Mouse (Mus musculus): Measurements from ENCODE around the gene Abhd6. TPM values are rescaled to one million over a fixed set of nuclear protein-coding genes. Genes with fewer than 3 reads are reported as not detected.

Abhd6 gene
- total RNA-seq (2014; fragmentation: Nextera tagmentation) (not detected in 2 replicates), total RNA-seq (2017) (0.06 TPM in 1 of 2 replicates, not detected in the other), polyA plus RNA-seq (2012) (not detected in 2 replicates)

GRCm38 (mm10) chr14:8002432-8003092, at the start of gene Abhd6:
Abhd6 (plus strand) TSS chr14:8002902.
- H3K4me1 ChIP-seq (ENCODE audit: insufficient read depth, low read depth, low read length), result no peaks in the 10 kb centered on the region; the same call in 1 of the 2 replicates

GRCm38 (mm10) chr14:7954071-7954471, 48.6 kb upstream of the Abhd6 start:
- ATAC-seq (ENCODE audit: extremely low read depth, insufficient number of reproducible peaks, low FRiP score, poor library complexity, severe bottlenecking) (no peak), DNase-seq (ENCODE audit: low spot score) (no peak)
- Histone ChIP-seq H3K36me3 (replicated peaks) (peaks cover 6% of the 10 kb centered on the region), H3K27me3 (ENCODE audit: insufficient read depth, low read length) (peaks cover 36% of the 10 kb centered on the region), H3K9me3 (replicated peaks) (no peaks in the 10 kb centered on the region), H3K4me1 (ENCODE audit: insufficient read depth, low read depth, low read length) (peaks cover 17% of the 10 kb centered on the region; the same call in 1 of the 2 replicates), H3K4me3 (ENCODE audit: low read depth, low read length) (no peak overlapping the region)
- TF ChIP-seq POLR2AphosphoS5 (IDR thresholded peaks at IDR 0.05; ENCODE audit: insufficient replicate concordance, low read depth, low read length), result no peak
- no peak for TF ChIP-seq CTCF (IDR thresholded peaks at IDR 0.05; ENCODE audit: low read depth, low read length)
- TF ChIP-seq TAL1 (conservative IDR thresholded peaks at IDR 0.05; ENCODE audit: low read depth, low read length), result no peak
- TF ChIP-seq GATA1 (IDR thresholded peaks at IDR 0.05; ENCODE audit: borderline replicate concordance, low read length), result no peak
- TF ChIP-seq GATA2 (IDR thresholded peaks at IDR 0.05; ENCODE audit: borderline replicate concordance, low read depth, low read length), result no peak

More at GRCm38 (mm10) chr14:8002432-8003092, at the start of gene Abhd6:
- no peak for ATAC-seq (ENCODE audit: extremely low read depth, insufficient number of reproducible peaks, low FRiP score, poor library complexity, severe bottlenecking)
- Histone ChIP-seq H3K27me3 (ENCODE audit: insufficient read depth, low read length) (peaks cover 13% of the 10 kb centered on the region), H3K4me3 (ENCODE audit: low read depth, low read length) (no peak within 1 kb of the TSS), H3K9me3 (replicated peaks) (no peaks in the 10 kb centered on the region), H3K36me3 (replicated peaks) (no peaks in the 10 kb centered on the region)
- no peak for DNase-seq (ENCODE audit: low spot score)
- TF ChIP-seq TAL1 (conservative IDR thresholded peaks at IDR 0.05; ENCODE audit: low read depth, low read length), result no peak
- TF ChIP-seq GATA2 (IDR thresholded peaks at IDR 0.05; ENCODE audit: borderline replicate concordance, low read depth, low read length), result no peak
- TF ChIP-seq POLR2AphosphoS5 (IDR thresholded peaks at IDR 0.05; ENCODE audit: insufficient replicate concordance, low read depth, low read length), result no peak
- no peak for TF ChIP-seq CTCF (IDR thresholded peaks at IDR 0.05; ENCODE audit: low read depth, low read length)
- TF ChIP-seq GATA1 (IDR thresholded peaks at IDR 0.05; ENCODE audit: borderline replicate concordance, low read length), result no peak

GRCm38 (mm10) chr14:7956427-7956826, 46.3 kb upstream of the Abhd6 start:
- TF ChIP-seq TAL1 (conservative IDR thresholded peaks at IDR 0.05; ENCODE audit: low read depth, low read length) (no peak), POLR2AphosphoS5 (IDR thresholded peaks at IDR 0.05; ENCODE audit: insufficient replicate concordance, low read depth, low read length) (no peak), GATA1 (IDR thresholded peaks at IDR 0.05; ENCODE audit: borderline replicate concordance, low read length) (no peak), GATA2 (IDR thresholded peaks at IDR 0.05; ENCODE audit: borderline replicate concordance, low read depth, low read length) (no peak), CTCF (IDR thresholded peaks at IDR 0.05; ENCODE audit: low read depth, low read length) (no peak)
- H3K4me3 ChIP-seq (ENCODE audit: low read depth, low read length), result no peak overlapping the region
- no peak for DNase-seq (ENCODE audit: low spot score)
- no peak for ATAC-seq (ENCODE audit: extremely low read depth, insufficient number of reproducible peaks, low FRiP score, poor library complexity, severe bottlenecking)
- H3K4me1 ChIP-seq (ENCODE audit: insufficient read depth, low read depth, low read length), result peaks cover 17% of the 10 kb centered on the region; the same call in 1 of the 2 replicates
- H3K36me3 ChIP-seq (replicated peaks), result no peaks in the 10 kb centered on the region
- no peaks in the 10 kb centered on the region for H3K9me3 ChIP-seq (replicated peaks)
- H3K27me3 ChIP-seq (ENCODE audit: insufficient read depth, low read length), result peaks cover 27% of the 10 kb centered on the region

- Histone ChIP-seq H3K4me3 (ENCODE audit: low read depth, low read length) (no peak within 1 kb of the TSS), H3K4me1 (ENCODE audit: insufficient read depth, low read depth, low read length) (peaks cover 17% of the 10 kb centered on the region; the same call in 1 of the 2 replicates), H3K9me3 (replicated peaks) (no peaks in the 10 kb centered on the region), H3K36me3 (replicated peaks) (no peaks in the 10 kb centered on the region), H3K27me3 (ENCODE audit: insufficient read depth, low read length) (peaks cover 29% of the 10 kb centered on the region)
- DNase-seq (ENCODE audit: low spot score), result no peak
- no peak for ATAC-seq (ENCODE audit: extremely low read depth, insufficient number of reproducible peaks, low FRiP score, poor library complexity, severe bottlenecking)
- TF ChIP-seq POLR2AphosphoS5 (IDR thresholded peaks at IDR 0.05; ENCODE audit: insufficient replicate concordance, low read depth, low read length) (no peak), GATA1 (IDR thresholded peaks at IDR 0.05; ENCODE audit: borderline replicate concordance, low read length) (no peak), CTCF (IDR thresholded peaks at IDR 0.05; ENCODE audit: low read depth, low read length) (no peak), GATA2 (IDR thresholded peaks at IDR 0.05; ENCODE audit: borderline replicate concordance, low read depth, low read length) (no peak), TAL1 (conservative IDR thresholded peaks at IDR 0.05; ENCODE audit: low read depth, low read length) (no peak)
Measured at GRCm38 (mm10) chr14:7957049-7957448, 45.7 kb upstream of the Abhd6 start, which contains the start of gene Gm45521. Gm45521 (plus strand) TSS chr14:7957288.

- Histone ChIP-seq H3K4me1 (ENCODE audit: insufficient read depth, low read depth, low read length) (peaks cover 8% of the 10 kb centered on the region; the same call in 1 of the 2 replicates), H3K36me3 (replicated peaks) (no peaks in the 10 kb centered on the region), H3K4me3 (ENCODE audit: low read depth, low read length) (no peak overlapping the region), H3K9me3 (replicated peaks) (no peaks in the 10 kb centered on the region), H3K27me3 (ENCODE audit: insufficient read depth, low read length) (peaks cover 32% of the 10 kb centered on the region)
- ATAC-seq (ENCODE audit: extremely low read depth, insufficient number of reproducible peaks, low FRiP score, poor library complexity, severe bottlenecking) (no peak), DNase-seq (ENCODE audit: low spot score) (no peak)
- TF ChIP-seq TAL1 (conservative IDR thresholded peaks at IDR 0.05; ENCODE audit: low read depth, low read length), result no peak
- TF ChIP-seq GATA1 (IDR thresholded peaks at IDR 0.05; ENCODE audit: borderline replicate concordance, low read length), result no peak
- no peak for TF ChIP-seq CTCF (IDR thresholded peaks at IDR 0.05; ENCODE audit: low read depth, low read length)
- TF ChIP-seq POLR2AphosphoS5 (IDR thresholded peaks at IDR 0.05; ENCODE audit: insufficient replicate concordance, low read depth, low read length), result no peak
- TF ChIP-seq GATA2 (IDR thresholded peaks at IDR 0.05; ENCODE audit: borderline replicate concordance, low read depth, low read length), result no peak
Measured at GRCm38 (mm10) chr14:7960616-7961015, 42.1 kb upstream of the Abhd6 start.

GRCm38 (mm10) chr14:7961714-7962113, 41.0 kb upstream of the Abhd6 start:
- no peak for ATAC-seq (ENCODE audit: extremely low read depth, insufficient number of reproducible peaks, low FRiP score, poor library complexity, severe bottlenecking)

More at GRCm38 (mm10) chr14:7961714-7962113, 41.0 kb upstream of the Abhd6 start:
- no peak for DNase-seq (ENCODE audit: low spot score)
- H3K4me1 ChIP-seq (ENCODE audit: insufficient read depth, low read depth, low read length), result peaks cover 8% of the 10 kb centered on the region; the same call in 1 of the 2 replicates
- TF ChIP-seq CTCF (IDR thresholded peaks at IDR 0.05; ENCODE audit: low read depth, low read length), result no peak
- TF ChIP-seq POLR2AphosphoS5 (IDR thresholded peaks at IDR 0.05; ENCODE audit: insufficient replicate concordance, low read depth, low read length), result no peak
- TF ChIP-seq GATA2 (IDR thresholded peaks at IDR 0.05; ENCODE audit: borderline replicate concordance, low read depth, low read length), result no peak
- no peak for TF ChIP-seq TAL1 (conservative IDR thresholded peaks at IDR 0.05; ENCODE audit: low read depth, low read length)
- TF ChIP-seq GATA1 (IDR thresholded peaks at IDR 0.05; ENCODE audit: borderline replicate concordance, low read length), result no peak
- no peaks in the 10 kb centered on the region for H3K36me3 ChIP-seq (replicated peaks)
- H3K4me3 ChIP-seq (ENCODE audit: low read depth, low read length), result no peak overlapping the region
- no peaks in the 10 kb centered on the region for H3K9me3 ChIP-seq (replicated peaks)
- H3K27me3 ChIP-seq (ENCODE audit: insufficient read depth, low read length), result peaks cover 32% of the 10 kb centered on the region
